Mouse (Mus musculus): ENCODE results near the gene Tacr2. TPM values are rescaled to one million over a fixed set of nuclear protein-coding genes. Genes with fewer than 3 reads are reported as not detected.

Tacr2 gene
- polyA plus RNA-seq, 1 experiment from 2014 or later = 0.32 TPM

DNA sequence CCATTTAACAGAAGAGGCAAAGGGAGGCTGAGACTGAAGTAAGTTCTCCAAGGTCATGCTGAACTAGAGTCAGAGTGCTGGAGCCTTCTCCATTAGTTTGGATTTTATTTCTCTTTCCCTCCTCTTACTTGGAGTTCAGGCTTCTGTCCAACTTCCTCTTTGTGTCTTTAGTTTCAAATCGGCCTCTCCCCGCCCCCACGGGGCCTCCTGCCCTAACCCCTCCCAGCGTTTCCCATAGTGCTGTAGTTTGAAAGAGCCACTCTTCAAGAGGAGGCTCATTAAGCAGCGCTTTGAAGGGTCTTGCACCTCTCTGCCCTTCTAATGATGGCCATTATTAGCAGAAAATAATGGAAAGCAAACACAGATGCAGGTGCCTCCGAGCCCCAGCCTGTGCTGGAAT lies 59.2 kb downstream of the Tacr2 start:
- Histone ChIP-seq H3K36me3 (ENCODE audit: insufficient read depth, low read length) (no peaks in the 10 kb centered on the region), H3K4me1 (ENCODE audit: insufficient read depth, low read depth, low read length) (0 out of 2 replicates have a peak, but pooled peaks cover 3% of the 10 kb centered on the region), H3K9me3 (ENCODE audit: low read length) (no peaks in the 10 kb centered on the region), H3K4me3 (ENCODE audit: low read depth, low read length) (no peak overlapping the region), H3K9ac (replicated peaks; ENCODE audit: low read depth) (no peak overlapping the region), H3K27ac (ENCODE audit: low read length) (peak overlapping the region; percentile 15; the same call in 1 of the 2 replicates), H3K4me2 (replicated peaks; ENCODE audit: low read depth, low read length) (no peak overlapping the region; the same call in 1 of the 2 replicates), H3K27me3 (replicated peaks; ENCODE audit: insufficient read depth, low read length) (no peaks in the 10 kb centered on the region)
- DNase-seq (ENCODE audit: low spot score) (peak; percentile 65), ATAC-seq (peak; percentile 43; the same call in 1 of the 2 replicates)
- TF ChIP-seq EP300 (IDR thresholded peaks at IDR 0.05) (no peak), CTCF (IDR thresholded peaks at IDR 0.05) (no peak)
- 19% methylated on average over 6 of the region's 6 CpGs for WGBS

DNA sequence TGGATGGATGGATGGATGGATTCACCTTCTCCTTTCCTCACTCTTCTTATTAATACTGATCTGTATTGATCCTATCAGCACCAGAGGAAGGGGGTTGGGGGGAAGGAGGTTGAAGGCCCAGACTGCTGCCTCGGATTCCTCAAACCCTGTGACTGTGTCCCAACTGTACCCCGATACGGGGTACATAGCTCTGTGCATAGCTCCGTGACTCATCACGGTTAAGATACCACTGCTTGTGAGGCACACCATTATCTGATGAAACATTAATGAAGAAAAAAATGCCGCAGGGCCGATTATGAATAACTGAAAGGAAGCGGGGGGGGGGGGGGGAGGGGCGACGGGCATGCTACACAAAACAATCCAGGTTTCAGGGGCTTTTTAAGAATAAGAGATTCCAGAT lies 60.9 kb downstream of the Tacr2 start:
- no peak overlapping the region for H3K4me2 ChIP-seq (replicated peaks; ENCODE audit: low read depth, low read length)
- TF ChIP-seq EP300 (IDR thresholded peaks at IDR 0.05) (no peak), CTCF (IDR thresholded peaks at IDR 0.05) (no peak)
- no peaks in the 10 kb centered on the region for H3K9me3 ChIP-seq (ENCODE audit: low read length)
- H3K9ac ChIP-seq (replicated peaks; ENCODE audit: low read depth) = no peak overlapping the region
- H3K4me1 ChIP-seq (ENCODE audit: insufficient read depth, low read depth, low read length) = 0 out of 2 replicates have a peak, but pooled peaks cover 3% of the 10 kb centered on the region
- 78% methylated on average over 7 of the region's 10 CpGs for WGBS
- no peak overlapping the region for H3K4me3 ChIP-seq (ENCODE audit: low read depth, low read length)
- no peak overlapping the region for H3K27ac ChIP-seq (ENCODE audit: low read length)
- DNase-seq (ENCODE audit: low spot score) (no peak), ATAC-seq (no peak)
- H3K36me3 ChIP-seq (ENCODE audit: insufficient read depth, low read length) = no peaks in the 10 kb centered on the region
- H3K27me3 ChIP-seq (replicated peaks; ENCODE audit: insufficient read depth, low read length) = no peaks in the 10 kb centered on the region

DNA sequence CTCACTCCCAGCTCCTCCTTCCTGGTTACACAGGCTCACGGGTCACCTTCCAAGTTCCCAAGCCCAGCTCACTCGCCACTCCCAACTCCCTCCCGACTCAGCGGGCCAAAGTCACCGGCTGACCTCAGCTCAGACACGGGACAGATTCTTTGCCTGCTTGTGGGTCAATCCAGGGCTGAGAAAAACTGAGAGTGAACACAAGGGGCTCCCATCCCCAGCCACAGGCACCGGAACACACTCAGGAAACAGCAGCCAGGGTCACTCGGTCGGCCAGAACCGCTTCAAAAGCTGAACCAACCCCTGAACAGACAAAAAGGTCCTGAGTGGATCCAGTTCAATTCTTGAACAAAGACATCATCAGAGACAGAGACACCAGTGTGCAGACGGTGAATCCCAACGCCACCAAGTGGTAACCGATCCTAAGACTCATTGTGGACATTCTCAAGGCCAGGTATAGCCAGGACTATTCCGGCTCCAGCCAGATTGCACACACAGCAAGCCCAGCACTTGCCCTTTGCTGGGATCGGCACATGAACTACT lies 61.7 kb downstream of the Tacr2 start:
- no peaks in the 10 kb centered on the region for H3K36me3 ChIP-seq (ENCODE audit: insufficient read depth, low read length)
- no peaks in the 10 kb centered on the region for H3K9me3 ChIP-seq (ENCODE audit: low read length)
- ATAC-seq (no peak), DNase-seq (ENCODE audit: low spot score) (no peak)
- 51% methylated on average over 15 of the region's 15 CpGs for WGBS
- no peaks in the 10 kb centered on the region for H3K27me3 ChIP-seq (replicated peaks; ENCODE audit: insufficient read depth, low read length)
- no peak for TF ChIP-seq EP300 (IDR thresholded peaks at IDR 0.05)
- no peak for TF ChIP-seq CTCF (IDR thresholded peaks at IDR 0.05)
- 0 out of 2 replicates have a peak, but pooled peaks cover 3% of the 10 kb centered on the region for H3K4me1 ChIP-seq (ENCODE audit: insufficient read depth, low read depth, low read length)
- no peak overlapping the region for H3K4me2 ChIP-seq (replicated peaks; ENCODE audit: low read depth, low read length)
- no peak overlapping the region for H3K27ac ChIP-seq (ENCODE audit: low read length)
- no peak overlapping the region for H3K4me3 ChIP-seq (ENCODE audit: low read depth, low read length)
- no peak overlapping the region for H3K9ac ChIP-seq (replicated peaks; ENCODE audit: low read depth)

Other genes starting within 250 kb of the Tacr2 start
- not detected in 2 replicates for gene Neurog3, start 119.3 kb upstream of the Tacr2 start, polyA plus RNA-seq (2015; fragmentation: Nextera tagmentation; extraction: Ambion mirVana)
- gene Fam241b, start 108.5 kb upstream of the Tacr2 start, polyA plus RNA-seq (2015; fragmentation: Nextera tagmentation; extraction: Ambion mirVana) = 16.8 and 18.5 TPM in 2 replicates
- 106 and 119 TPM in 2 replicates for gene Tspan15, start 21.2 kb upstream of the Tacr2 start, polyA plus RNA-seq (2015; fragmentation: Nextera tagmentation; extraction: Ambion mirVana)
- gene Hk1, start 127.5 kb downstream of the Tacr2 start, polyA plus RNA-seq (2015; fragmentation: Nextera tagmentation; extraction: Ambion mirVana) = 25.8 and 27.8 TPM in 2 replicates
- gene Hkdc1, start 170.1 kb downstream of the Tacr2 start, polyA plus RNA-seq (2015; fragmentation: Nextera tagmentation; extraction: Ambion mirVana) = 6.2 and 8.1 TPM in 2 replicates
- 0.29 and 0.49 TPM in 2 replicates for gene 4930507D05Rik, start 197.1 kb downstream of the Tacr2 start, polyA plus RNA-seq (2015; fragmentation: Nextera tagmentation; extraction: Ambion mirVana)
- gene Supv3l1, start 197.3 kb downstream of the Tacr2 start, polyA plus RNA-seq (2015; fragmentation: Nextera tagmentation; extraction: Ambion mirVana) = 9.6 and 9.8 TPM in 2 replicates
- gene Vps26a, start 234.4 kb downstream of the Tacr2 start, polyA plus RNA-seq (2015; fragmentation: Nextera tagmentation; extraction: Ambion mirVana) = 62.7 and 68.7 TPM in 2 replicates

Data from lung, postnatal 0 days (tissue).